Mouse (Mus musculus) heart, adult 2 months (tissue): ENCODE measurements around the gene Nthl1.
"Not testable (repeated sequence)": the region's sequence is repeated elsewhere in the genome, so short reads cannot be mapped to it uniquely, and the experiment has no call there.

ENCODE experiments used
- CTCF ChIP-seq: fragments of 200-600 bp; IDR thresholded peaks from 2 replicates; pipeline ENCODE4 v1.8.1; 2022; ENCODE audit warnings: antibody characterized with exemption, mild to moderate bottlenecking, moderate library complexity
- EP300 ChIP-seq: fragments of 200-500 bp; IDR thresholded peaks from 2 replicates; pipeline ENCODE4 v1.6.1; 2011; ENCODE audit warnings: low read depth, low read length, control low read depth; ENCODE audit not compliant: insufficient read depth
- POLR2A ChIP-seq: fragments of 200-500 bp; IDR thresholded peaks from 2 replicates; pipeline ENCODE4 v1.6.1; 2011; ENCODE audit warnings: mild to moderate bottlenecking, low read depth, low read length, control low read depth; ENCODE audit not compliant: insufficient read depth

GRCm38 (mm10) chr17:24667011-24667410 lies 34.5 kb downstream of the Nthl1 start:
- TF ChIP-seq POLR2A, CTCF, EP300: not testable (repeated sequence)
